Mouse (Mus musculus) neural tube, embryonic 15.5 days (tissue): ENCODE results near the gene Pltp. TPM values are rescaled to one million over a fixed set of nuclear protein-coding genes. Genes with fewer than 3 reads are reported as not detected.
"Not testable (repeated sequence)": the region's sequence is repeated elsewhere in the genome, so short reads cannot be mapped to it uniquely, and the experiment has no call there.

ENCODE experiments used
- ATAC-seq: fragments of 200-750 bp; cut with Nextera tagmentation; 2 replicates; pipeline ENCODE4 v1.8.0; 2017; ENCODE audit warnings: mild to moderate bottlenecking, moderate TSS enrichment, moderate library complexity; ENCODE audit not compliant: low FRiP score
- H3K27ac ChIP-seq: fragments of 300-500 bp; sonication (generic); replicated peaks from 2 replicates; pipeline ENCODE4 v1.5.1; 2015; ENCODE audit warnings: mild to moderate bottlenecking, inconsistent platforms
- H3K27me3 ChIP-seq: fragments of 300-500 bp; sonication (generic); replicated peaks from 2 replicates; pipeline ENCODE4 v1.6.1; 2015; ENCODE audit warnings: inconsistent platforms
- H3K36me3 ChIP-seq: fragments of 300-500 bp; sonication (generic); 2 replicates; pipeline ENCODE4 v1.6.1; 2015; ENCODE audit warnings: inconsistent platforms
- H3K4me1 ChIP-seq: fragments of 300-500 bp; sonication (generic); 2 replicates; pipeline ENCODE4 v1.6.1; 2015; ENCODE audit warnings: inconsistent platforms
- H3K4me2 ChIP-seq: fragments of 300-500 bp; sonication (generic); 2 replicates; pipeline ENCODE4 v1.6.1; 2015; ENCODE audit warnings: inconsistent platforms, mild to moderate bottlenecking, moderate library complexity
- H3K4me3 ChIP-seq: fragments of 300-500 bp; sonication (generic); replicated peaks from 2 replicates; pipeline ENCODE4 v1.5.1; 2015; ENCODE audit warnings: mild to moderate bottlenecking, inconsistent platforms
- H3K9ac ChIP-seq: fragments of 300-500 bp; sonication (generic); replicated peaks from 2 replicates; pipeline ENCODE4 v1.6.1; 2015; ENCODE audit warnings: mild to moderate bottlenecking, inconsistent platforms
- H3K9me3 ChIP-seq: fragments of 300-500 bp; sonication (generic); replicated peaks from 2 replicates; pipeline ENCODE4 v1.6.1; 2016; ENCODE audit warnings: inconsistent platforms
- whole genome bisulfite sequencing: fragments of 180-500 bp; shearing (Covaris S2); methylation state at CpG from one replicate; pipeline ENCODE4 v1.1.7; 2015; ENCODE audit warnings: mixed read lengths; 5-methylcytosine and 5-hydroxymethylcytosine counted together
- polyA plus RNA-seq: library from polyadenylated mRNA; unstranded; fragments of >200 nt; fragmentation: Nextera tagmentation; extraction: Ambion mirVana; gene quantifications from 2 replicates; pipeline ENCODE4 v1.2.1, GENCODE M21; 2015

Gene Pltp
- polyA plus RNA-seq, 1 experiment from 2014 or later: 117 TPM

GRCm38 (mm10) chr2:164798554-164798953 lies 59.0 kb downstream of the Pltp start:
- not testable (repeated sequence) for H3K4me2 ChIP-seq, H3K27me3 ChIP-seq, H3K27ac ChIP-seq, ATAC-seq, H3K4me3 ChIP-seq, H3K9me3 ChIP-seq, H3K9ac ChIP-seq
- peaks cover 44% of the 10 kb centered on the region for H3K36me3 ChIP-seq
- peaks cover 16% of the 10 kb centered on the region for H3K4me1 ChIP-seq
- WGBS: 84% methylated on average over 6 of the region's 6 CpGs

GRCm38 (mm10) chr2:164795868-164796267 lies 61.6 kb downstream of the Pltp start:
- 80% methylated on average over 4 of the region's 4 CpGs for WGBS
- H3K4me2 ChIP-seq: no peak overlapping the region
- no peaks in the 10 kb centered on the region for H3K9me3 ChIP-seq
- no peaks in the 10 kb centered on the region for H3K4me1 ChIP-seq
- H3K4me3 ChIP-seq: no peak overlapping the region
- ATAC-seq: no peak
- no peak overlapping the region for H3K27ac ChIP-seq
- H3K36me3 ChIP-seq: peaks cover 61% of the 10 kb centered on the region
- no peaks in the 10 kb centered on the region for H3K27me3 ChIP-seq
- H3K9ac ChIP-seq: no peak overlapping the region

- H3K36me3 ChIP-seq: peaks cover 58% of the 10 kb centered on the region
- H3K27ac ChIP-seq: no peak overlapping the region
- H3K4me3 ChIP-seq: no peak overlapping the region
- H3K9me3 ChIP-seq: no peaks in the 10 kb centered on the region
- ATAC-seq: no peak
- H3K4me1 ChIP-seq: no peaks in the 10 kb centered on the region
- H3K27me3 ChIP-seq: no peaks in the 10 kb centered on the region
- H3K9ac ChIP-seq: no peak overlapping the region
- no peak overlapping the region for H3K4me2 ChIP-seq
- WGBS: 32% methylated on average over 5 of the region's 5 CpGs
These were observed 63.2 kb downstream of the Pltp start for GRCm38 (mm10) chr2:164794293-164794692.

GRCm38 (mm10) chr2:164793772-164794171 lies 63.7 kb downstream of the Pltp start:
- ATAC-seq: no peak
- Histone ChIP-seq H3K9ac (no peak overlapping the region), H3K4me3 (no peak overlapping the region), H3K4me1 (no peaks in the 10 kb centered on the region; the same call in 1 of the 2 replicates), H3K4me2 (no peak overlapping the region), H3K36me3 (peaks cover 62% of the 10 kb centered on the region), H3K27ac (no peak overlapping the region), H3K27me3 (no peaks in the 10 kb centered on the region), H3K9me3 (no peaks in the 10 kb centered on the region)
- WGBS: 94% methylated on average over 2 of the region's 2 CpGs

GRCm38 (mm10) chr2:164793236-164793635 lies 64.3 kb downstream of the Pltp start:
- Histone ChIP-seq H3K4me1 (peaks cover 5% of the 10 kb centered on the region), H3K27ac (no peak overlapping the region), H3K9me3 (no peaks in the 10 kb centered on the region), H3K36me3 (peaks cover 61% of the 10 kb centered on the region), H3K4me2 (no peak overlapping the region), H3K9ac (no peak overlapping the region), H3K27me3 (no peaks in the 10 kb centered on the region), H3K4me3 (no peak overlapping the region)
- 83% methylated on average over 3 of the region's 3 CpGs for WGBS
- no peak for ATAC-seq

GRCm38 (mm10) chr2:164792400-164793190 lies 64.9 kb downstream of the Pltp start:
- no peak overlapping the region for H3K27ac ChIP-seq
- 93% methylated on average over 12 of the region's 12 CpGs for WGBS
- no peak overlapping the region for H3K4me2 ChIP-seq
- no peak overlapping the region for H3K4me3 ChIP-seq
- H3K36me3 ChIP-seq: peaks cover 56% of the 10 kb centered on the region
- peaks cover 10% of the 10 kb centered on the region for H3K4me1 ChIP-seq
- H3K9ac ChIP-seq: no peak overlapping the region
- no peaks in the 10 kb centered on the region for H3K9me3 ChIP-seq
- H3K27me3 ChIP-seq: no peaks in the 10 kb centered on the region
- ATAC-seq: no peak

GRCm38 (mm10) chr2:164791841-164792261 lies 65.7 kb downstream of the Pltp start:
- Histone ChIP-seq H3K9ac (no peak overlapping the region), H3K36me3 (peaks cover 51% of the 10 kb centered on the region), H3K4me3 (no peak overlapping the region), H3K27me3 (no peaks in the 10 kb centered on the region), H3K27ac (no peak overlapping the region), H3K9me3 (no peaks in the 10 kb centered on the region), H3K4me2 (no peak overlapping the region), H3K4me1 (peaks cover 17% of the 10 kb centered on the region)
- no peak for ATAC-seq
- WGBS: 87% methylated on average over 18 of the region's 18 CpGs

GRCm38 (mm10) chr2:164790451-164790850 lies 67.1 kb downstream of the Pltp start:
- peaks cover 37% of the 10 kb centered on the region for H3K36me3 ChIP-seq
- no peak overlapping the region for H3K4me2 ChIP-seq
- ATAC-seq: no peak
- peaks cover 24% of the 10 kb centered on the region for H3K4me1 ChIP-seq
- no peak overlapping the region for H3K4me3 ChIP-seq
- H3K27ac ChIP-seq: no peak overlapping the region
- WGBS: 90% methylated on average over 4 of the region's 4 CpGs
- no peaks in the 10 kb centered on the region for H3K27me3 ChIP-seq
- no peak overlapping the region for H3K9ac ChIP-seq
- H3K9me3 ChIP-seq: no peaks in the 10 kb centered on the region

Other genes starting within 250 kb of the Pltp start
- gene Wfdc6b, start 244.2 kb downstream of the Pltp start, polyA plus RNA-seq: not detected in 2 replicates
- gene Wfdc8, start 244.1 kb downstream of the Pltp start, polyA plus RNA-seq: not detected in 2 replicates
- gene Wfdc16, start 218.9 kb downstream of the Pltp start, polyA plus RNA-seq: not detected in 2 replicates
- gene Wfdc10, start 201.7 kb downstream of the Pltp start, polyA plus RNA-seq: not detected in 2 replicates
- gene Wfdc9, start 201.1 kb downstream of the Pltp start, polyA plus RNA-seq: not detected in 2 replicates
- gene Wfdc11, start 183.6 kb downstream of the Pltp start, polyA plus RNA-seq: not detected in 2 replicates
- not detected in 2 replicates for gene Wfdc13, start 172.6 kb downstream of the Pltp start, polyA plus RNA-seq
- gene Spint4, start 159.2 kb downstream of the Pltp start, polyA plus RNA-seq: not detected in 2 replicates
- gene Spint5, start 142.4 kb downstream of the Pltp start, polyA plus RNA-seq: not detected in 2 replicates
- 1.1 and 1.3 TPM in 2 replicates for gene Wfdc3, start 111.8 kb downstream of the Pltp start, polyA plus RNA-seq
- 51.0 and 56.4 TPM in 2 replicates for gene Dnttip1, start 111.7 kb downstream of the Pltp start, polyA plus RNA-seq
- 42.8 and 134 TPM in 2 replicates for gene Ube2c, start 87.8 kb downstream of the Pltp start, polyA plus RNA-seq
- 27.5 and 55.6 TPM in 2 replicates for gene Tnnc2, start 77.7 kb downstream of the Pltp start, polyA plus RNA-seq
- gene Snx21, start 71.9 kb downstream of the Pltp start, polyA plus RNA-seq: 41.3 and 46.6 TPM in 2 replicates
- 24.1 and 26.4 TPM in 2 replicates for gene Acot8, start 52.8 kb downstream of the Pltp start, polyA plus RNA-seq
- gene Zswim3, start 52.6 kb downstream of the Pltp start, polyA plus RNA-seq: 14.9 and 16.2 TPM in 2 replicates
- 23.7 and 25.4 TPM in 2 replicates for gene Zswim1, start 35.0 kb downstream of the Pltp start, polyA plus RNA-seq
- not detected in 2 replicates for gene Spata25, start 29.2 kb downstream of the Pltp start, polyA plus RNA-seq
- 99.9 and 113 TPM in 2 replicates for gene Ctsa, start 24.8 kb downstream of the Pltp start, polyA plus RNA-seq
- 6.8 and 7.1 TPM in 2 replicates for gene Neurl2, start 24.3 kb downstream of the Pltp start, polyA plus RNA-seq
- 79.9 and 85.2 TPM in 2 replicates for gene Pcif1, start 21.6 kb upstream of the Pltp start, polyA plus RNA-seq
- gene Zfp335, start 54.0 kb upstream of the Pltp start, polyA plus RNA-seq: 13.3 and 13.8 TPM in 2 replicates
- gene Mmp9, start 83.1 kb upstream of the Pltp start, polyA plus RNA-seq: 23.8 and 25.6 TPM in 2 replicates
- 53.6 and 61.8 TPM in 2 replicates for gene Slc12a5, start 103.1 kb upstream of the Pltp start, polyA plus RNA-seq
- 85.1 TPM in 2 replicates for gene Ncoa5, start 177.2 kb upstream of the Pltp start, polyA plus RNA-seq
- gene Cd40, start 197.9 kb upstream of the Pltp start, polyA plus RNA-seq: 6.9 and 11.0 TPM in 2 replicates
- not detected in 2 replicates for gene 1700025C18Rik, start 233.0 kb upstream of the Pltp start, polyA plus RNA-seq